ENCODE assay signal across 8 mouse cellular contexts in genomic region chr14:79586499-79587138, GRCm38 (mm10). TPM values are rescaled to one million over a fixed set of nuclear protein-coding genes. Genes with fewer than 3 reads are reported as not detected.
DNase-seq lines count a peak whose midpoint lies in the region; ATAC-seq and TF ChIP-seq lines count a peak whose summit lies in the region.

No protein-coding gene starts in this region.

- peaks cover 6% of the 10 kb centered on the region for H3K4me1 ChIP-seq in thymus, adult 2 months (replicated peaks; ENCODE audit: control insufficient read depth, insufficient read depth, low read length)
- H3K4me1 ChIP-seq in liver, embryonic 11.5 days (replicated peaks; ENCODE audit: control insufficient read depth, insufficient read depth, low read length), result peaks cover 7% of the 10 kb centered on the region; the same call in 1 of the 2 replicates

- H3K36me3 ChIP-seq in thymus, adult 2 months (ENCODE audit: control insufficient read depth, insufficient read depth, low read length), result peaks cover 18% of the 10 kb centered on the region
- no peaks in the 10 kb centered on the region for H3K36me3 ChIP-seq in liver, embryonic 11.5 days (ENCODE audit: control insufficient read depth, insufficient read depth, low read length)

- no peak for ATAC-seq in cerebellum, adult (ENCODE audit: insufficient number of reproducible peaks, low FRiP score, low TSS enrichment)
- no peak for ATAC-seq in liver, embryonic 11.5 days (replicated peaks; ENCODE audit: low FRiP score)
- no peak for ATAC-seq in monocyte, adult 5-6 weeks (replicated peaks; ENCODE audit: insufficient number of reproducible peaks, low FRiP score, low TSS enrichment, poor library complexity, severe bottlenecking)

- peak overlapping the region; percentile 86 for H3K4me2 ChIP-seq in liver, embryonic 11.5 days

- H3K27ac ChIP-seq in thymus, adult 2 months (ENCODE audit: control insufficient read depth, insufficient read depth, low read length), result peak overlapping the region; percentile 91
- H3K27ac ChIP-seq in liver, embryonic 11.5 days (ENCODE audit: low read depth, low read length), result peak overlapping the region; percentile 76

- no peak for TF ChIP-seq POLR2A in thymus, adult 2 months (IDR thresholded peaks at IDR 0.05; ENCODE audit: control insufficient read depth, extremely low read depth, insufficient read depth, low read length, poor library complexity)

- no peak for TF ChIP-seq CTCF in thymus, adult 2 months (IDR thresholded peaks at IDR 0.05; ENCODE audit: borderline replicate concordance, control insufficient read depth, extremely low read depth, insufficient read depth, low read length, poor library complexity)

- WGBS in thymus, adult 2 months, result 31% methylated on average over 16 of the region's 16 CpGs
- 27% methylated on average over 16 of the region's 16 CpGs for WGBS in liver, embryonic 11.5 days

- H3K9me3 ChIP-seq in liver, embryonic 11.5 days (ENCODE audit: control insufficient read depth, low read length), result no peaks in the 10 kb centered on the region

- DNase-seq in cerebellum, adult 9-10 months, result peak; percentile 53
- no peak for DNase-seq in thymus, adult 2 months
- no peak for DNase-seq in thymus, postnatal 0 days (ENCODE audit: low spot score)
- DNase-seq in liver, embryonic 11.5 days (ENCODE audit: low spot score), result no peak
- DNase-seq in urinary bladder, adult 2 months (ENCODE audit: low spot score), result no peak
- no peak for DNase-seq in kidney, postnatal 4 days

- H3K27me3 ChIP-seq in thymus, adult 2 months (ENCODE audit: control insufficient read depth, insufficient read depth, low read length), result no peaks in the 10 kb centered on the region
- no peaks in the 10 kb centered on the region for H3K27me3 ChIP-seq in liver, embryonic 11.5 days (replicated peaks; ENCODE audit: control insufficient read depth, insufficient read depth, low read length)

- H3K9ac ChIP-seq in liver, embryonic 11.5 days (ENCODE audit: low read depth, low read length), result peak overlapping the region; percentile 68

- peak overlapping the region; percentile 92 for H3K4me3 ChIP-seq in thymus, adult 2 months (ENCODE audit: control insufficient read depth, insufficient read depth, low read length)
- H3K4me3 ChIP-seq in liver, embryonic 11.5 days (ENCODE audit: low read depth, low read length), result peak overlapping the region; percentile 82

RNA-seq across cellular contexts. Expression of gene Sugt1, which starts 0.9 kb away (rescaled TPM):
- 6.2 and 10.2 TPM in 2 replicates for polyA plus RNA-seq in thymus, adult 2 months (2012; rRNA removed)
- 130 and 131 TPM in 2 replicates for polyA plus RNA-seq in thymus, postnatal 0 days (2015; fragmentation: Nextera tagmentation; extraction: Ambion mirVana)
- polyA plus RNA-seq in liver, embryonic 11.5 days (2014; fragmentation: Nextera tagmentation; extraction: Ambion mirVana), result 95.0 and 95.5 TPM in 2 replicates
- polyA plus RNA-seq in urinary bladder, adult 2 months (2012; rRNA removed), result 49.3 and 59.6 TPM in 2 replicates
- 144 to 198 TPM (median 182 TPM) in 3 replicates for total RNA-seq in monocyte, adult 5-6 weeks (2017)
